Mouse (Mus musculus) forebrain, embryonic 13.5 days (tissue): ENCODE data around the gene Lpar2. TPM values are rescaled to one million over a fixed set of nuclear protein-coding genes. Genes with fewer than 3 reads are reported as not detected.

Experiments
- ATAC-seq: fragments of 200-750 bp; cut with Nextera tagmentation; 2 replicates; pipeline ENCODE4 v1.8.0; 2017
- H3K27ac ChIP-seq: fragments of 300-500 bp; sonication (generic); 2 replicates; pipeline ENCODE4 v1.5.1; 2015; ENCODE audit warnings: inconsistent platforms, mild to moderate bottlenecking, moderate library complexity
- H3K27me3 ChIP-seq: fragments of 300-500 bp; sonication (generic); 2 replicates; pipeline ENCODE4 v1.6.1; 2015; ENCODE audit warnings: mild to moderate bottlenecking, inconsistent platforms
- H3K36me3 ChIP-seq: fragments of 300-500 bp; sonication (generic); 2 replicates; pipeline ENCODE4 v1.6.1; 2015; ENCODE audit warnings: mild to moderate bottlenecking, inconsistent platforms; ENCODE audit not compliant: poor library complexity, severe bottlenecking
- H3K4me1 ChIP-seq: fragments of 300-500 bp; sonication (generic); 2 replicates; pipeline ENCODE4 v1.6.1; 2015; ENCODE audit warnings: inconsistent platforms
- H3K4me2 ChIP-seq: fragments of 300-500 bp; sonication (generic); 2 replicates; pipeline ENCODE4 v1.6.1; 2015; ENCODE audit warnings: inconsistent platforms, mild to moderate bottlenecking, moderate library complexity
- H3K4me3 ChIP-seq: fragments of 300-500 bp; sonication (generic); 2 replicates; pipeline ENCODE4 v1.5.1; 2015; ENCODE audit warnings: mild to moderate bottlenecking, inconsistent platforms
- H3K9ac ChIP-seq: fragments of 300-500 bp; sonication (generic); 2 replicates; pipeline ENCODE4 v1.6.1; 2015; ENCODE audit warnings: mild to moderate bottlenecking, inconsistent platforms
- H3K9me3 ChIP-seq: fragments of 300-500 bp; sonication (generic); replicated peaks from 2 replicates; pipeline ENCODE4 v1.6.1; 2016; ENCODE audit warnings: inconsistent platforms
- WGBS: fragments of 180-500 bp; shearing (Covaris S2); methylation state at CpG from one replicate; pipeline ENCODE4 v1.1.7; 2015; 5-methylcytosine and 5-hydroxymethylcytosine counted together
- polyA plus RNA-seq: library from polyadenylated mRNA; unstranded; fragments of >200 nt; fragmentation: Nextera tagmentation; extraction: Ambion mirVana; gene quantifications from 2 replicates; pipeline ENCODE4 v1.2.1, GENCODE M21; 2015

Lpar2 gene
- polyA plus RNA-seq, 1 experiment from 2014 or later = 0.88 TPM

- no peak overlapping the region for H3K9ac ChIP-seq
- no peaks in the 10 kb centered on the region for H3K4me1 ChIP-seq
- no peaks in the 10 kb centered on the region for H3K9me3 ChIP-seq
- H3K27ac ChIP-seq = no peak overlapping the region
- 88% methylated on average over 13 of the region's 13 CpGs for WGBS
- peaks cover 29% of the 10 kb centered on the region for H3K27me3 ChIP-seq
- H3K36me3 ChIP-seq = peaks cover 36% of the 10 kb centered on the region
- H3K4me2 ChIP-seq = no peak overlapping the region
- H3K4me3 ChIP-seq = no peak overlapping the region
- no peak for ATAC-seq
These were observed 52.4 kb downstream of the Lpar2 start for GRCm38 (mm10) chr8:69874654-69875053.

GRCm38 (mm10) chr8:69876097-69876496 lies 53.9 kb downstream of the Lpar2 start:
- Histone ChIP-seq H3K27me3 (peaks cover 44% of the 10 kb centered on the region), H3K36me3 (peaks cover 22% of the 10 kb centered on the region), H3K9ac (no peak overlapping the region; the same call in 1 of the 2 replicates), H3K27ac (no peak overlapping the region), H3K4me3 (no peak overlapping the region), H3K9me3 (no peaks in the 10 kb centered on the region), H3K4me1 (peaks cover 2% of the 10 kb centered on the region), H3K4me2 (no peak overlapping the region)
- 50% methylated on average over 10 of the region's 10 CpGs for WGBS
- no peak for ATAC-seq

DNA sequence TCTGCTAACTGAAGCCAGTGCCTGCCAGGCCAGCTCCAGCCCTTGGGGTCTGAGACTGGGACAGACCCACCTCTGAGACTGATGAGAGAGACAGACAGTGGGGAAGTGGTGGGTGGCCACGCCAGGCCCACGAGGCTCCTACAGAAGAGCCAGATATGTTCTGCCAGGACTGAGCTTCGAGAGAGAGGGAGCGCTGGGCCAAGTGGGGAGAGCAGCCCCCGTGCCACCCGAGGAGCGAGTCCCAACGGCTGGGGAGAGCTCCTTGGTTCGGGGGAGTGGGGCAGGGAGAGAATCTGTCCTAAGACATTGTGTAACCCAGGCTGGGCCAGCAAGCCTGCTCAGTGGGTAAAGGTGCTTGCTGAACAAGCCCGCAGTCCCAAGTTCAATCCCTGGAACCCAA lies 54.7 kb downstream of the Lpar2 start:
- H3K4me2 ChIP-seq = no peak overlapping the region
- ATAC-seq = no peak
- H3K9ac ChIP-seq = no peak overlapping the region
- H3K36me3 ChIP-seq = peaks cover 13% of the 10 kb centered on the region
- H3K4me1 ChIP-seq = peaks cover 11% of the 10 kb centered on the region
- H3K4me3 ChIP-seq = no peak overlapping the region
- no peaks in the 10 kb centered on the region for H3K9me3 ChIP-seq
- H3K27me3 ChIP-seq = peaks cover 53% of the 10 kb centered on the region
- no peak overlapping the region for H3K27ac ChIP-seq
- 80% methylated on average over 10 of the region's 10 CpGs for WGBS

- no peak overlapping the region for H3K4me2 ChIP-seq
- 86% methylated on average over 4 of the region's 4 CpGs for WGBS
- H3K4me3 ChIP-seq = no peak overlapping the region
- peaks cover 57% of the 10 kb centered on the region for H3K27me3 ChIP-seq
- H3K4me1 ChIP-seq = peaks cover 15% of the 10 kb centered on the region
- no peaks in the 10 kb centered on the region for H3K9me3 ChIP-seq
- ATAC-seq = no peak
- peaks cover 11% of the 10 kb centered on the region; the same call in 1 of the 2 replicates for H3K36me3 ChIP-seq
- H3K27ac ChIP-seq = no peak overlapping the region
- H3K9ac ChIP-seq = no peak overlapping the region
These were observed 55.2 kb downstream of the Lpar2 start for GRCm38 (mm10) chr8:69877396-69877795.

DNA sequence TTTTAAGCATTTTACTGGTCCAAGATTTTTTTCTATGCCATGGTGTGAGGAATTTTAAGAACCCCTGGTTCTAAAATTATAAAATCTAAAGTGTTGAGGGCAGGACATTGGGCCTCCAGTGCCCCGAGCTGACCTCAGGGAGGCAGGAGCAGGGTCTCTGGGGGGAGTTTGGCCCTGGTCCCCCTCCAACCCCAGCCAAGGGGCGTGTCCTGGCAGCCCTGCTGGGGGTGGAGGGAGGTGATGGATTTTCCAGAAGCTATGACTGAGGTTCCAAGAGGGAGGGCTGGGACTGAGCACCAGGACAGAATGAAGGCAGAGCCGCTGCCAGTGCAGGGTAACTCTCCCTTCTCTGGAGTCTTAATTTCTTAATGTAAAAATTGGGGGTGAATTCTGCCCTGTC lies 55.8 kb downstream of the Lpar2 start:
- Histone ChIP-seq H3K4me1 (peaks cover 21% of the 10 kb centered on the region), H3K4me2 (no peak overlapping the region), H3K4me3 (no peak overlapping the region), H3K27me3 (peaks cover 63% of the 10 kb centered on the region), H3K27ac (no peak overlapping the region), H3K9ac (no peak overlapping the region), H3K9me3 (no peaks in the 10 kb centered on the region), H3K36me3 (peaks cover 5% of the 10 kb centered on the region; the same call in 1 of the 2 replicates)
- ATAC-seq = no peak
- 59% methylated on average over 3 of the region's 3 CpGs for WGBS

- H3K27me3 ChIP-seq = peaks cover 80% of the 10 kb centered on the region
- H3K9ac ChIP-seq = no peak overlapping the region
- H3K4me3 ChIP-seq = no peak overlapping the region
- H3K27ac ChIP-seq = no peak overlapping the region
- no peak for ATAC-seq
- WGBS = 61% methylated on average over 8 of the region's 8 CpGs
- H3K36me3 ChIP-seq = no peaks in the 10 kb centered on the region
- no peaks in the 10 kb centered on the region for H3K9me3 ChIP-seq
- H3K4me2 ChIP-seq = no peak overlapping the region
- H3K4me1 ChIP-seq = peaks cover 21% of the 10 kb centered on the region
These were observed 57.4 kb downstream of the Lpar2 start for GRCm38 (mm10) chr8:69879678-69880077.

Other genes with a start within 250 kb of the Lpar2 start
- 42.9 and 44.8 TPM in 2 replicates for gene Zfp868, start 196.9 kb upstream of the Lpar2 start, polyA plus RNA-seq
- 1.9 TPM in 2 replicates for gene Zfp964, start 167.9 kb upstream of the Lpar2 start, polyA plus RNA-seq
- gene Zfp869, start 111.7 kb upstream of the Lpar2 start, polyA plus RNA-seq = 27.9 and 34.9 TPM in 2 replicates
- gene Zfp963, start 72.5 kb upstream of the Lpar2 start, polyA plus RNA-seq = 7.2 and 8.8 TPM in 2 replicates
- 0.28 and 0.81 TPM in 2 replicates for gene Gm20422, start 47.5 kb upstream of the Lpar2 start, polyA plus RNA-seq
- 41.7 and 45.5 TPM in 2 replicates for gene Atp13a1, start 31.3 kb upstream of the Lpar2 start, polyA plus RNA-seq
- 43.0 and 45.4 TPM in 2 replicates for gene Zfp866, start 31.3 kb upstream of the Lpar2 start, polyA plus RNA-seq
- gene Gmip, start 13.8 kb upstream of the Lpar2 start, polyA plus RNA-seq = 24.0 and 28.6 TPM in 2 replicates
- 63.5 and 67.7 TPM in 2 replicates for gene Pbx4, start 10.1 kb downstream of the Lpar2 start, polyA plus RNA-seq
- 1.1 and 1.3 TPM in 2 replicates for gene Cilp2, start 65.3 kb downstream of the Lpar2 start, polyA plus RNA-seq
- gene Tssk6, start 79.8 kb downstream of the Lpar2 start, polyA plus RNA-seq = 2.5 and 3.4 TPM in 2 replicates
- 172 and 183 TPM in 2 replicates for gene Ndufa13, start 80.1 kb downstream of the Lpar2 start, polyA plus RNA-seq
- gene Yjefn3, start 80.3 kb downstream of the Lpar2 start, polyA plus RNA-seq = 7.2 and 7.9 TPM in 2 replicates
- 29.5 and 31.7 TPM in 2 replicates for gene Gatad2a, start 174.0 kb downstream of the Lpar2 start, polyA plus RNA-seq
- gene Mau2, start 220.3 kb downstream of the Lpar2 start, polyA plus RNA-seq = 73.0 and 78.5 TPM in 2 replicates
- gene Sugp1, start 220.4 kb downstream of the Lpar2 start, polyA plus RNA-seq = 56.2 and 63.1 TPM in 2 replicates